Mouse (Mus musculus) limb, embryonic 11.5 days (tissue): ENCODE data around the gene Gm6370. TPM values are rescaled to one million over a fixed set of nuclear protein-coding genes. Genes with fewer than 3 reads are reported as not detected.

ENCODE experiments used
- polyA plus RNA-seq: library from polyadenylated mRNA; unstranded; fragments of >200 nt; fragmentation: Nextera tagmentation; extraction: Ambion mirVana; gene quantifications from 2 replicates; pipeline ENCODE4 v1.2.1, GENCODE M21; 2014

Gene Gm6370
- polyA plus RNA-seq, 1 experiment from 2014 or later: not detected

Other genes with a start within 250 kb of the Gm6370 start
- gene Wasf3, start 106.4 kb upstream of the Gm6370 start, polyA plus RNA-seq: 2.7 and 2.9 TPM in 2 replicates
- not detected in 2 replicates for gene Gm6408, start 9.4 kb upstream of the Gm6370 start, polyA plus RNA-seq
- gene 4930449I24Rik, start 11.0 kb downstream of the Gm6370 start, polyA plus RNA-seq: not detected in 2 replicates
- gene Gm3402, start 22.8 kb downstream of the Gm6370 start, polyA plus RNA-seq: not detected in 2 replicates
- gene Gm3404, start 34.4 kb downstream of the Gm6370 start, polyA plus RNA-seq: not detected in 2 replicates
- gene Gm3409, start 46.3 kb downstream of the Gm6370 start, polyA plus RNA-seq: not detected in 2 replicates
- not detected in 2 replicates for gene Gm3415, start 64.8 kb downstream of the Gm6370 start, polyA plus RNA-seq
- gene Gpr12, start 93.9 kb downstream of the Gm6370 start, polyA plus RNA-seq: 0.19 TPM in 1 of 2 replicates, not detected in the other